Mouse (Mus musculus) right cerebral cortex, adult 18-20 months (tissue): ENCODE results near the gene Acmsd.

Experiments used
- DNase-seq: peaks from one replicate; pipeline ENCODE4 v3.0.0; 2022; ENCODE audit warnings: mixed read lengths

The Acmsd gene

GRCm38 (mm10) chr1:127776246-127776645 lies 47.0 kb downstream of the Acmsd start:
- no peak for DNase-seq

- DNase-seq, result no peak
These were observed 49.4 kb downstream of the Acmsd start for GRCm38 (mm10) chr1:127778611-127779010.

- no peak for DNase-seq
These were observed 50.9 kb downstream of the Acmsd start for GRCm38 (mm10) chr1:127780142-127780541.

GRCm38 (mm10) chr1:127780849-127781248 lies 51.6 kb downstream of the Acmsd start:
- DNase-seq, result no peak

- no peak for DNase-seq
These were observed 54.6 kb downstream of the Acmsd start for GRCm38 (mm10) chr1:127783862-127784261.

- no peak for DNase-seq
These were observed 56.7 kb downstream of the Acmsd start for GRCm38 (mm10) chr1:127785882-127786281.

- DNase-seq, result no peak
These were observed 59.7 kb downstream of the Acmsd start for GRCm38 (mm10) chr1:127788943-127789342.

GRCm38 (mm10) chr1:127793459-127793858 lies 64.2 kb downstream of the Acmsd start:
- no peak for DNase-seq

- no peak for DNase-seq
These were observed 66.0 kb downstream of the Acmsd start for GRCm38 (mm10) chr1:127795087-127795769.

GRCm38 (mm10) chr1:127796341-127796740 lies 67.1 kb downstream of the Acmsd start:
- no peak for DNase-seq

GRCm38 (mm10) chr1:127796752-127797151 lies 67.5 kb downstream of the Acmsd start:
- DNase-seq, result no peak

- DNase-seq, result peak; percentile 52
These were observed 73.7 kb downstream of the Acmsd start for GRCm38 (mm10) chr1:127802916-127803315.

GRCm38 (mm10) chr1:127808671-127809070 lies 79.5 kb downstream of the Acmsd start:
- no peak for DNase-seq

- peak; percentile 54 for DNase-seq
These were observed 83.7 kb downstream of the Acmsd start for GRCm38 (mm10) chr1:127812929-127813328.

GRCm38 (mm10) chr1:127816381-127816780 lies 87.2 kb downstream of the Acmsd start:
- DNase-seq, result no peak
